Mouse (Mus musculus) neural tube, embryonic 14.5 days (tissue): ENCODE measurements around the gene Yeats2. TPM values are rescaled to one million over a fixed set of nuclear protein-coding genes. Genes with fewer than 3 reads are reported as not detected.

ENCODE experiments used
- ATAC-seq: fragments of 200-750 bp; cut with Nextera tagmentation; 2 replicates; pipeline ENCODE4 v1.8.0; 2017; ENCODE audit warnings: low read depth, mild to moderate bottlenecking, moderate TSS enrichment, moderate library complexity
- H3K27ac ChIP-seq: fragments of 300-500 bp; sonication (generic); 2 replicates; pipeline ENCODE4 v1.5.1; 2014; ENCODE audit warnings: low read depth, mild to moderate bottlenecking, control low read depth, low read length, moderate library complexity, mixed read lengths
- H3K27me3 ChIP-seq: fragments of 300-500 bp; sonication (generic); 2 replicates; pipeline ENCODE4 v1.6.1; 2014; ENCODE audit warnings: low read length; ENCODE audit not compliant: control insufficient read depth, insufficient read depth
- H3K36me3 ChIP-seq: fragments of 300-500 bp; sonication (generic); 2 replicates; pipeline ENCODE4 v1.6.1; 2014; ENCODE audit warnings: low read length, mixed read lengths; ENCODE audit not compliant: control insufficient read depth, insufficient read depth
- H3K4me1 ChIP-seq: fragments of 300-500 bp; sonication (generic); 2 replicates; pipeline ENCODE4 v1.6.1; 2014; ENCODE audit warnings: low read length; ENCODE audit not compliant: control insufficient read depth, insufficient read depth
- H3K4me2 ChIP-seq: fragments of 300-500 bp; sonication (generic); 2 replicates; pipeline ENCODE4 v1.6.1; 2014; ENCODE audit warnings: mild to moderate bottlenecking, low read depth, low read length, control low read depth
- H3K4me3 ChIP-seq: fragments of 300-500 bp; sonication (generic); 2 replicates; pipeline ENCODE4 v1.5.1; 2014; ENCODE audit warnings: low read depth, low read length, control low read depth, mixed read lengths
- H3K9ac ChIP-seq: fragments of 300-500 bp; sonication (generic); replicated peaks from 2 replicates; pipeline ENCODE4 v1.6.1; 2014; ENCODE audit warnings: low read depth, mild to moderate bottlenecking, control low read depth, low read length, mixed read lengths
- H3K9me3 ChIP-seq: fragments of 300-500 bp; sonication (generic); 2 replicates; pipeline ENCODE4 v1.6.1; 2016; ENCODE audit warnings: low read length; ENCODE audit not compliant: control insufficient read depth
- WGBS: fragments of 180-500 bp; shearing (Covaris S2); extraction: QIAGEN DNeasy Blood & Tissue Kit; methylation state at CpG from one replicate; pipeline ENCODE4 v1.1.7; 2014; 5-methylcytosine and 5-hydroxymethylcytosine counted together
- polyA plus RNA-seq: library from polyadenylated mRNA; unstranded; fragments of >200 nt; fragmentation: Nextera tagmentation; extraction: Ambion mirVana; gene quantifications from 2 replicates; pipeline ENCODE4 v1.2.1, GENCODE M21; 2014

The Yeats2 gene
- polyA plus RNA-seq, 1 experiment from 2014 or later, result 25.7 TPM

- Histone ChIP-seq H3K36me3 (peaks cover 48% of the 10 kb centered on the region), H3K9me3 (no peaks in the 10 kb centered on the region), H3K27ac (no peak overlapping the region), H3K9ac (no peak overlapping the region), H3K4me1 (no peaks in the 10 kb centered on the region), H3K4me2 (no peak overlapping the region), H3K4me3 (no peak overlapping the region), H3K27me3 (no peaks in the 10 kb centered on the region)
- ATAC-seq, result no peak
- 77% methylated on average over 3 of the region's 3 CpGs for WGBS
Measured at GRCm38 (mm10) chr16:20169471-20170106, 28.7 kb downstream of the Yeats2 start.

- H3K4me1 ChIP-seq, result no peaks in the 10 kb centered on the region
- 85% methylated on average over 23 of the region's 23 CpGs for WGBS
- H3K9ac ChIP-seq, result no peak overlapping the region
- H3K4me2 ChIP-seq, result no peak overlapping the region
- H3K9me3 ChIP-seq, result no peaks in the 10 kb centered on the region
- no peak overlapping the region for H3K27ac ChIP-seq
- H3K4me3 ChIP-seq, result no peak overlapping the region
- peaks cover 23% of the 10 kb centered on the region for H3K36me3 ChIP-seq
- no peak for ATAC-seq
- no peaks in the 10 kb centered on the region for H3K27me3 ChIP-seq
Measured at GRCm38 (mm10) chr16:20179406-20180175, 38.7 kb downstream of the Yeats2 start.

- no peaks in the 10 kb centered on the region for H3K4me1 ChIP-seq
- no peak overlapping the region for H3K4me3 ChIP-seq
- no peak overlapping the region for H3K27ac ChIP-seq
- no peak overlapping the region for H3K9ac ChIP-seq
- no peak for ATAC-seq
- 69% methylated on average over 2 of the region's 2 CpGs for WGBS
- H3K9me3 ChIP-seq, result no peaks in the 10 kb centered on the region
- H3K4me2 ChIP-seq, result no peak overlapping the region
- no peaks in the 10 kb centered on the region for H3K27me3 ChIP-seq
- peaks cover 33% of the 10 kb centered on the region for H3K36me3 ChIP-seq
Measured at GRCm38 (mm10) chr16:20185368-20185767, 44.5 kb downstream of the Yeats2 start.

GRCm38 (mm10) chr16:20191161-20191882, 50.5 kb downstream of the Yeats2 start:
- WGBS, result 87% methylated on average over 3 of the region's 3 CpGs
- Histone ChIP-seq H3K4me2 (no peak overlapping the region), H3K9me3 (no peaks in the 10 kb centered on the region), H3K27me3 (no peaks in the 10 kb centered on the region), H3K4me1 (no peaks in the 10 kb centered on the region), H3K36me3 (peaks cover 51% of the 10 kb centered on the region), H3K27ac (no peak overlapping the region), H3K4me3 (no peak overlapping the region), H3K9ac (no peak overlapping the region)
- no peak for ATAC-seq

- Histone ChIP-seq H3K27ac (no peak overlapping the region), H3K4me1 (no peaks in the 10 kb centered on the region), H3K9ac (no peak overlapping the region), H3K27me3 (no peaks in the 10 kb centered on the region), H3K9me3 (no peaks in the 10 kb centered on the region), H3K36me3 (peaks cover 48% of the 10 kb centered on the region), H3K4me2 (no peak overlapping the region), H3K4me3 (no peak overlapping the region)
- ATAC-seq, result no peak
Measured at GRCm38 (mm10) chr16:20192043-20192442, 51.2 kb downstream of the Yeats2 start.

- no peak for ATAC-seq
- Histone ChIP-seq H3K9me3 (no peaks in the 10 kb centered on the region), H3K9ac (no peak overlapping the region), H3K4me2 (no peak overlapping the region), H3K4me3 (no peak overlapping the region), H3K27ac (no peak overlapping the region), H3K27me3 (no peaks in the 10 kb centered on the region), H3K36me3 (peaks cover 32% of the 10 kb centered on the region), H3K4me1 (no peaks in the 10 kb centered on the region)
- WGBS, result 92% methylated on average over 3 of the region's 3 CpGs
Measured at GRCm38 (mm10) chr16:20195546-20195945, 54.7 kb downstream of the Yeats2 start.

- H3K4me1 ChIP-seq, result no peaks in the 10 kb centered on the region
- ATAC-seq, result no peak
- 96% methylated on average over 5 of the region's 5 CpGs for WGBS
Measured at GRCm38 (mm10) chr16:20196962-20197361, 56.1 kb downstream of the Yeats2 start.

GRCm38 (mm10) chr16:20199501-20200201, 58.8 kb downstream of the Yeats2 start:
- H3K4me3 ChIP-seq, result no peak overlapping the region
- H3K27ac ChIP-seq, result no peak overlapping the region
- no peaks in the 10 kb centered on the region for H3K9me3 ChIP-seq
- ATAC-seq, result no peak
- H3K4me2 ChIP-seq, result no peak overlapping the region
- WGBS, result 92% methylated on average over 5 of the region's 5 CpGs
- no peaks in the 10 kb centered on the region for H3K4me1 ChIP-seq
- no peaks in the 10 kb centered on the region for H3K27me3 ChIP-seq
- no peak overlapping the region for H3K9ac ChIP-seq
- H3K36me3 ChIP-seq, result peaks cover 19% of the 10 kb centered on the region

More at GRCm38 (mm10) chr16:20196962-20197361, 56.1 kb downstream of the Yeats2 start:
- peaks cover 25% of the 10 kb centered on the region for H3K36me3 ChIP-seq
- H3K4me2 ChIP-seq, result no peak overlapping the region
- H3K9ac ChIP-seq, result no peak overlapping the region
- no peak overlapping the region for H3K4me3 ChIP-seq
- no peak overlapping the region for H3K27ac ChIP-seq
- H3K9me3 ChIP-seq, result no peaks in the 10 kb centered on the region
- H3K27me3 ChIP-seq, result no peaks in the 10 kb centered on the region
